Mouse (Mus musculus) brain, embryonic 14.5 days (tissue): Measurements from ENCODE around the gene S100z. TPM values are rescaled to one million over a fixed set of nuclear protein-coding genes. Genes with fewer than 3 reads are reported as not detected.

Experiments used
- DNase-seq: peaks from one replicate; pipeline ENCODE4 v3.0.0-alpha.2; 2011; ENCODE audit warnings: low read depth
- CTCF ChIP-seq: fragments of 200-500 bp; IDR thresholded peaks from 2 replicates; pipeline ENCODE4 v1.5.1; 2012; ENCODE audit warnings: inconsistent platforms, mild to moderate bottlenecking, moderate library complexity, borderline replicate concordance; ENCODE audit not compliant: insufficient read depth, insufficient read length; ENCODE audit errors: extremely low read depth
- POLR2A ChIP-seq: fragments of 200-500 bp; IDR thresholded peaks from 2 replicates; pipeline ENCODE4 v1.6.1; 2012; ENCODE audit warnings: mild to moderate bottlenecking, inconsistent platforms, borderline replicate concordance; ENCODE audit not compliant: poor library complexity, insufficient read depth, insufficient read length, severe bottlenecking; ENCODE audit errors: extremely low read depth
- polyA plus RNA-seq: library from polyadenylated mRNA; depleted of rRNA; stranded (reverse); fragments of >200 nt; gene quantifications from 2 replicates; pipeline ENCODE4 v1.2.3, GENCODE M21; 2012; rRNA removed

S100z gene
- not detected in 2 replicates for polyA plus RNA-seq

GRCm38 (mm10) chr13:95478671-95479413, at the start of gene S100z:
TSS of gene S100z (minus strand) at chr13:95478721.
- TF ChIP-seq CTCF (no peak), POLR2A (no peak)
- no peak for DNase-seq

DNA sequence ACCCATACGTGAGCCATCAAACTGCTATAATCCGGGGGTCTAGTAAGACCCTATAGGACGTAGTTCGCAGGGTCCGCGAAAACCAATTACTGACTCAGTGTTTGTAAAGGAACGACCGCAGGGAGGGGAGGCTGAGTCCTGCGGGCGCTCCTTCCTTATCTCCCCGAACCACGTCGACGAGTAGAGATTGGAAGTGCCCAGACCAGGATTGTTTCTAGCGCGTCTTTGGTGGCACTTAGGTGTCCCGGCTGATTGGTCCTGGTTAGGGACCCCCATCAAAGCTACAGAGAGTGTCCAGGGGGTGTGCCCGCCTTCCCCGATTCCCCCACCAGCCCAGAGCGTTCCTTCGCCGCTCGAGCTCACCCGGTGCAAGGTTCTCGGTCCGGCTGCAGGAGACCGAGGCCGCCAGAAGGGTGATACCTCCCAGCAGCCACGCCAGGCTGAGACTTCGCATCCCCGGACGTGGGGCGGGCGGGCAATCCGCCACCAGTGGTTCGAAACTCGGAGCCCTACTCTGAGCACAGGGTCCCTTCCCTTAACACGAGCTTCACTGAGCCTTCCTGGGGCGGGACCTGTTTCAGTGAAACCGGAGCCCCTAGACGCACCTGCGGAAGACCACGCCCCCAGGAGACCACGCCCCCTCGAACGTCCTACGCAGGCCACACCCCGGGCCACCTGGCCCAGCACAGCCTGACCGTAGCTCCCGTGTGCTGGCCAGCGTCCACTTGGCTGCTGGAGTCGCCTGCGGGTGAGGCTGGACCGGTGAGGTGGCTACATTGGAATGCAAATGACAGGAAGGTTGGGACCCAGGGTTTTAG, 46.4 kb upstream of the S100z start, which contains the start of gene F2rl1:
Gene F2rl1, minus strand, starts transcription at position 554 of the 818 bp plus-strand sequence.
- no peak for TF ChIP-seq POLR2A
- TF ChIP-seq CTCF = no peak
- peak; percentile 47 for DNase-seq

GRCm38 (mm10) chr13:95524424-95524673, 45.8 kb upstream of the S100z start:
- TF ChIP-seq CTCF (no peak), POLR2A (no peak)
- DNase-seq = no peak

DNA sequence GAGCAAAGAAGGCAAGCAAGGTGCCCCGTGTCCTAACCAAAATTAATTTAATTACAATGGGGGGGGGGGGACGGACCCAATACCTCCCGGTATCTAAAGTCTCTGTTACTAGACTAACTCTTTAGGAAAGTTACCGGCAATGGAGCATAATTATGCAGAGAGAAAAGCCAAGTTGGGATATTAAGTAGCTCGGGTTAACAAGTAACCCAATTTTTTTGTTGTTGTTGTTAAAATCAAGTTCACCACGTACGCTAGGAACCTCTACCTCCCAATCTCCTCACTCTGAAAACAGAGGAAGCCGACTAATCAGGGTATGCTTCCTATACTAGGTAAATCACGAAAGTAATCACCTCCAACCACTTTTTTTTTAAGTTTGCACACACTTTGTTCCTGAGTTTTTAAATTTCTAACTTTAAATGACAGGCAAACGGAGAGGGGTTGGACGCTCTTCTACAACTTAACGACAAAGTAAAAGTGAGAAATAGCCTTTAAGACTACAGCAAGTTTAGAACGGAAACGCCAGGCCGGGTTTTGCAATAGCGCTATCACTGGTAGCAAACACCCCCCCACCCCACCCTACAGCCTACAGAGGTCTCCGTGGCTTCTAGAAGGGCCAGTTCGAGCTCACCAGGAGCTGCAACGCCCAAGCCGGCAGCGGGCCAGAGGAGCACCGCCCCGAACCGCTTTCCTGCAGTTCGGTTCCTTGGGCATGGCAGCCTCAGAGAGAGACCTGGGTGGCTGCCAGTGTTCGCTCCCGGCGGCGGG, 45.3 kb upstream of the S100z start:
- peak; percentile 40 for DNase-seq
- TF ChIP-seq CTCF = no peak
- TF ChIP-seq POLR2A = no peak

- no peak for DNase-seq
- no peak for TF ChIP-seq POLR2A
- no peak for TF ChIP-seq CTCF
These were observed 43.7 kb upstream of the S100z start for GRCm38 (mm10) chr13:95522176-95522575.

- DNase-seq = no peak
- TF ChIP-seq CTCF = no peak
- no peak for TF ChIP-seq POLR2A
These were observed 42.5 kb upstream of the S100z start for GRCm38 (mm10) chr13:95521029-95521428.

GRCm38 (mm10) chr13:95514756-95515155, 36.2 kb upstream of the S100z start:
- TF ChIP-seq CTCF (no peak), POLR2A (no peak)
- no peak for DNase-seq

- DNase-seq = no peak
- TF ChIP-seq CTCF = no peak
- no peak for TF ChIP-seq POLR2A
These were observed 31.5 kb upstream of the S100z start for GRCm38 (mm10) chr13:95510054-95510453.

- DNase-seq = no peak
- TF ChIP-seq CTCF (no peak), POLR2A (no peak)
These were observed 24.9 kb upstream of the S100z start for GRCm38 (mm10) chr13:95503279-95503917.

DNA sequence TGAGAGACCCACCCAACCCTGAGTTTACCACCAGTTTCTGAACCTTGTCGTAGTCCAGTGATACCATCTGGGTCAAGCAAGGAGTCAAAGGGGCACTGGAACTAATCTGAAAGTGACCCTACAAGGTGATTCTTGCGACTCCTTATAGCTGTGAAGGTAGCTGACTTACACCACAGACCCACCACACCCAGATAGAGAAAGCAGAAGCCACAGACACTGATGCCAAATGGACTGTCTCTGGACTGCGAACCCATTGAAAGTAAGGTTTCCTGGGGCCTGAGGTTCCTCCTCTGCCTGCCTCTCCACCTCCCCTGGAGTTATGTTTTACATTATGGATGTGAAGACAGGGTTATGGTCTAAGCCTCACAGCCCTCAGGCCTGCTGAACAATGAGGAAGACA, 18.1 kb upstream of the S100z start:
- TF ChIP-seq POLR2A = no peak
- no peak for TF ChIP-seq CTCF
- no peak for DNase-seq

DNA sequence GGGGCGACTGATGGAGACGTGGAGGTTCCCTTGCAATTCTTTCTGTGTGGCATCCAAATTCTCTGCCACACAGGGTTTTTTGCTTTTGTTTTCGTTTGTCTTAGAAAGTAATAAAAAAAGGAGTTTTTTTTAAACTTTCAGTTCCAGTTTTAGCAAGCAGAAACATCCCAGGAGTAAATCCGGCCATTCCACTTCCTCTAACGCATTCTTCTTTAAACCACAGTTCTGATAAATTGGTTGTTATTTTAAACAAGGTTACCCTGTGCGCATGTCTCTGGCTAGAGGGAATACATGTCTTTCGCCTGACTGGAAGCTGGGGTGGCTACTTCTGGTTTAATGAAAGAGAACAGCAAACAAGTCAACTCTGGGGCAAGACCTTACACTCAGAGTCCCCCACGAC, 16.3 kb upstream of the S100z start:
- no peak for DNase-seq
- TF ChIP-seq POLR2A (no peak), CTCF (no peak)

GRCm38 (mm10) chr13:95493296-95493695, 14.8 kb upstream of the S100z start:
- no peak for TF ChIP-seq POLR2A
- TF ChIP-seq CTCF = no peak
- DNase-seq = no peak
